Mouse (Mus musculus) neutrophil, adult 59 days (primary cell): Measurements from ENCODE around the gene Taok2. TPM values are rescaled to one million over a fixed set of nuclear protein-coding genes. Genes with fewer than 3 reads are reported as not detected.

Experiments used
- total RNA-seq, 2 experiments: library from RNA; stranded (reverse); gene quantifications; 1 replicate in 1 of 2; 2 replicates in 1 of 2; pipeline ENCODE4 v1.2.4; 2023

The Taok2 gene
- total RNA-seq, result 10 to 100 TPM; 60.5 to 65.1 TPM

GRCm38 (mm10) chr7:126884286-126885164, at the start of gene Taok2:
TSS of gene Taok2 (minus strand) at chr7:126884703.

GRCm38 (mm10) chr7:126928384-126929037, 44.0 kb upstream of the Taok2 start, which contains the start of gene Kctd13:
TSS of gene Kctd13 (plus strand) at chr7:126928879.

DNA sequence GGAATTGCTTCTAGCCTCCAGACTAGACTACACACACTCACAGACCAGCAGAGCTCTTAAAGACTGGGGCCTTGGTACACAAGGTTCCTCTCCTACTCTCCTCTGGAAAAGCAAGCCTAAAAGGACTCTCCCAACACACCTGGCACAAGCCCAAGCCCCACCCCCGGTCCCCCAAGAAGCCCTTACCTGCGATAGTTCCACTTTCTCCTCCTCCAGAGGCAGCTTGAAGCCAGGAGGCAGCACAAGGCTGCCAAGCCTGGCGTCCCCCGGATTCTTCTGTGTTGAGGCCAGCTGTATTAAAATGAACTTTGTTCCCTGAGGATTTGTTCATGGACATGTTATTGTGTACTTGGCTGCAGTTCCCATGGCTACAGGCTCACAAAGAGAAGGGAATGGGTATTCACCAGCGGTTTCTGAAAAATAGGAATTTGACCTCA, 38.1 kb upstream of the Taok2 start, which contains the start of gene Tmem219:
TSS of gene Tmem219 (minus strand) at position 294 of the 437 bp plus-strand sequence.

GRCm38 (mm10) chr7:126862147-126862784, 22.2 kb downstream of the Taok2 start, which contains the start of gene Ino80e:
TSS of gene Ino80e (minus strand) at chr7:126862377.

GRCm38 (mm10) chr7:126861429-126862130, 22.9 kb downstream of the Taok2 start, which contains the start of gene Hirip3:
TSS of gene Hirip3 (plus strand) at chr7:126861972.

GRCm38 (mm10) chr7:126847116-126847420, 37.4 kb downstream of the Taok2 start, which contains the start of gene Doc2a:
TSS of gene Doc2a (plus strand) at chr7:126847416.

GRCm38 (mm10) chr7:126831539-126831938, 53.0 kb downstream of the Taok2 start, which contains the start of gene 4930451I11Rik:
TSS of gene 4930451I11Rik (minus strand) at chr7:126831639.

Other genes starting within 250 kb of the Taok2 start
- gene Sgf29, start 235.4 kb downstream of the Taok2 start, total RNA-seq, result 10 to 100 TPM; 21.3 to 28.0 TPM
- 1 to 10 TPM in 1 of 2 experiments, under 1 TPM in 1; 0.68 to 1.4 TPM for gene Sult1a1, start 208.3 kb downstream of the Taok2 start, total RNA-seq
- 10 to 100 TPM; 42.8 to 66.2 TPM for gene Bola2, start 189.3 kb downstream of the Taok2 start, total RNA-seq
- gene Slx1b, start 188.9 kb downstream of the Taok2 start, total RNA-seq, result 10 to 100 TPM in 1 of 2 experiments, 1 to 10 TPM in 1; 8.0 to 10.3 TPM
- gene Coro1a, start 176.9 kb downstream of the Taok2 start, total RNA-seq, result 1,000 to 10,000 TPM; 1,849 to 1,913 TPM
- 100 to 1,000 TPM; 256 to 270 TPM for gene Mapk3, start 125.1 kb downstream of the Taok2 start, total RNA-seq
- gene Gdpd3, start 118.4 kb downstream of the Taok2 start, total RNA-seq, result 10 to 100 TPM; 27.6 to 27.7 TPM
- 100 to 1,000 TPM; 259 to 299 TPM for gene Ypel3, start 107.7 kb downstream of the Taok2 start, total RNA-seq
- gene Tbx6, start 103.2 kb downstream of the Taok2 start, total RNA-seq, result 1 to 10 TPM; 6.4 to 6.9 TPM
- gene Ppp4c, start 92.2 kb downstream of the Taok2 start, total RNA-seq, result 100 to 1,000 TPM; 230 to 231 TPM
- not detected for gene Fam57b, start 87.0 kb downstream of the Taok2 start, total RNA-seq
- not detected for gene 4930451I11Rik, start 53.1 kb downstream of the Taok2 start, total RNA-seq
- not detected for gene Doc2a, start 37.3 kb downstream of the Taok2 start, total RNA-seq
- gene Hirip3, start 22.7 kb downstream of the Taok2 start, total RNA-seq, result 10 to 100 TPM; 35.2 to 41.1 TPM
- gene Ino80e, start 22.3 kb downstream of the Taok2 start, total RNA-seq, result 10 to 100 TPM; 47.1 to 51.6 TPM
- gene Tmem219, start 38.2 kb upstream of the Taok2 start, total RNA-seq, result 10 to 100 TPM; 43.6 to 45.3 TPM
- 10 to 100 TPM; 19.0 to 20.9 TPM for gene Kctd13, start 44.2 kb upstream of the Taok2 start, total RNA-seq
- not detected for gene Asphd1, start 64.9 kb upstream of the Taok2 start, total RNA-seq
- gene Sez6l2, start 65.9 kb upstream of the Taok2 start, total RNA-seq, result 1 to 10 TPM; 1.7 to 1.9 TPM
- 10 to 100 TPM; 58.6 to 74.2 TPM for gene Cdipt, start 91.2 kb upstream of the Taok2 start, total RNA-seq
- 1 to 10 TPM; 1.5 to 1.7 TPM for gene Cdiptos, start 91.4 kb upstream of the Taok2 start, total RNA-seq
- 10 to 100 TPM; 40.7 to 54.2 TPM for gene Mvp, start 129.9 kb upstream of the Taok2 start, total RNA-seq
- 1 to 10 TPM; 2.1 to 7.5 TPM for gene Pagr1b, start 131.8 kb upstream of the Taok2 start, total RNA-seq
- 10 to 100 TPM in 1 of 2 experiments, 1 to 10 TPM in 1; 8.7 to 32.2 TPM for gene Pagr1a, start 132.6 kb upstream of the Taok2 start, total RNA-seq
- gene Gm42742, start 136.4 kb upstream of the Taok2 start, total RNA-seq, result 10 to 100 TPM in 1 of 2 experiments, under 1 TPM in 1; 0.20 to 34.3 TPM
- gene Prrt2, start 136.5 kb upstream of the Taok2 start, total RNA-seq, result under 1 TPM in 1 of 2 experiments, not detected in 1; 0.20 TPM
- 100 to 1,000 TPM; 181 to 187 TPM for gene Maz, start 142.3 kb upstream of the Taok2 start, total RNA-seq
- gene Kif22, start 157.8 kb upstream of the Taok2 start, total RNA-seq, result 10 to 100 TPM; 60.6 to 63.2 TPM
- gene Zg16, start 202.6 kb upstream of the Taok2 start, total RNA-seq, result 1 to 10 TPM in 1 of 2 experiments, under 1 TPM in 1; 0.60 to 1.6 TPM
- 100 to 1,000 TPM; 131 to 144 TPM for gene AI467606, start 206.7 kb upstream of the Taok2 start, total RNA-seq
- 1 to 10 TPM; 4.2 to 6.3 TPM for gene Qprt, start 237.5 kb upstream of the Taok2 start, total RNA-seq